Mouse (Mus musculus) ES-Bruce4 (cell line): Measurements from ENCODE around the gene Klhl8. TPM values are rescaled to one million over a fixed set of nuclear protein-coding genes. Genes with fewer than 3 reads are reported as not detected.
A peak's percentile ranks its signal among the peaks of the same experiment; 100 is the strongest.

Source experiments
- H3K27ac ChIP-seq: 2 replicates; pipeline ENCODE4 v1.5.1; 2012; ENCODE audit warnings: low read length, inconsistent platforms; ENCODE audit not compliant: insufficient read depth
- H3K27me3 ChIP-seq: 2 replicates; pipeline ENCODE4 v1.6.1; 2012; ENCODE audit warnings: mild to moderate bottlenecking, low read length, inconsistent platforms; ENCODE audit not compliant: control insufficient read depth, poor library complexity, insufficient read depth, severe bottlenecking
- H3K36me3 ChIP-seq: 2 replicates; pipeline ENCODE4 v1.6.1; 2012; ENCODE audit warnings: inconsistent platforms, mild to moderate bottlenecking, low read length, moderate library complexity; ENCODE audit not compliant: control insufficient read depth, poor library complexity, insufficient read depth, severe bottlenecking
- H3K4me1 ChIP-seq: one replicate; pipeline ENCODE4 v1.8.1; 2011; ENCODE audit warnings: low read length; ENCODE audit not compliant: control insufficient read depth, insufficient read depth
- H3K4me3 ChIP-seq: 2 replicates; pipeline ENCODE4 v1.5.1; 2011; ENCODE audit warnings: low read depth, mild to moderate bottlenecking, low read length
- H3K9ac ChIP-seq: 2 replicates; pipeline ENCODE4 v1.6.1; 2012; ENCODE audit warnings: low read depth, mild to moderate bottlenecking, inconsistent platforms; ENCODE audit not compliant: poor library complexity, severe bottlenecking
- H3K9me3 ChIP-seq: replicated peaks from 2 replicates; pipeline ENCODE4 v1.6.1; 2012; ENCODE audit warnings: mild to moderate bottlenecking, low read length, inconsistent platforms; ENCODE audit not compliant: control insufficient read depth, poor library complexity, insufficient read depth, severe bottlenecking
- CTCF ChIP-seq: IDR thresholded peaks from one replicate; pipeline ENCODE4 v1.8.1; 2011; ENCODE audit warnings: low read depth, low read length
- EP300 ChIP-seq: IDR thresholded peaks from 2 replicates; pipeline ENCODE4 v1.6.1; 2011; ENCODE audit warnings: low read depth, low read length; ENCODE audit not compliant: insufficient read depth
- POLR2A ChIP-seq: IDR thresholded peaks from one replicate; pipeline ENCODE4 v1.8.1; 2011; ENCODE audit warnings: low read length; ENCODE audit not compliant: insufficient read depth
- polyA plus RNA-seq: library from polyadenylated mRNA; stranded (reverse); fragments of >200 nt; gene quantifications from 2 replicates; pipeline ENCODE4 v1.2.4, GENCODE M21; 2011; ENCODE audit warnings: low read depth; ENCODE audit not compliant: missing spikeins, insufficient read depth, insufficient read length

The Klhl8 gene
- polyA plus RNA-seq, 1 experiment: 20.2 TPM

DNA sequence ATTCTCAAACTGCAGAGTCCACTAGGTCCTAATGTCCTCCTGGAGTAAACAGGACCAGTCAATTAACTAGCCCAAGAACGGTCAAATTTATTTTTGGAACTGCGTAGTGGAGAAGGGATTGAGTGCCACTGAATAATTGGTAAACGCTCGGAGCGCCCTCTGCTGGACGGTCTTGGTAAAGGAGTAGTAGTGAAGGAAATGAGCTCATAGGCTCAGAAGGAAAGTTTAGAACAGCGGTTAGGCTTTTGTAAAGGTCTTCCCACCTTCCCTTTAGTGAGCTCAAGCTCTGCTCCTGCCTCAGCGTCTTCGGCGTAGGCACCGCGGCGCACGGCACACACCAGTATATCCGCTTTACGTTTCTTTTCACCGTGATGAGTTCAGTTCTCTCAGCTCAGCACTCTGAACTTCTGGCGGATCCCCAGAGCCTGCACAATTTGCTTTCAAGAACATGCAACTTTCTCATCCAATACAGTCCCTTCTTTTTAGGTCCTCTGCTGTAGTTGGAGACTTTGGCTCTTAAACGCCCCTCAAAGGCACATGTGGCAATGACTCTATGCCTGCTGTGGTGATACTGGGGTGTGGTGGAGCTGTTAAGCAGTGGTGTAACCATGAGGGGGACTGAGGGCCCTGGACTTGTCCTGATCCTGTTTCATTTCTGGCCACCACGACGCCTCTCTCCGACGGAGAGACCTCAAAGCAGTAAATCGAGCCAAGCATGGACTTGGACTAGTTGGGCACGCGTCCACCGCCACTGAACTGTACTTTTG lies 16.6 kb upstream of the Klhl8 start:
- TF ChIP-seq POLR2A (no peak), CTCF (peak; percentile 30)
- Histone ChIP-seq H3K9me3 (peaks cover 19% of the 10 kb centered on the region), H3K27ac (peak overlapping the region; percentile 5; the same call in 1 of the 2 replicates), H3K4me1 (peaks cover 3% of the 10 kb centered on the region), H3K9ac (peak overlapping the region; percentile 34; the same call in 1 of the 2 replicates), H3K27me3 (no peaks in the 10 kb centered on the region), H3K36me3 (no peaks in the 10 kb centered on the region), H3K4me3 (peak overlapping the region; percentile 35)

DNA sequence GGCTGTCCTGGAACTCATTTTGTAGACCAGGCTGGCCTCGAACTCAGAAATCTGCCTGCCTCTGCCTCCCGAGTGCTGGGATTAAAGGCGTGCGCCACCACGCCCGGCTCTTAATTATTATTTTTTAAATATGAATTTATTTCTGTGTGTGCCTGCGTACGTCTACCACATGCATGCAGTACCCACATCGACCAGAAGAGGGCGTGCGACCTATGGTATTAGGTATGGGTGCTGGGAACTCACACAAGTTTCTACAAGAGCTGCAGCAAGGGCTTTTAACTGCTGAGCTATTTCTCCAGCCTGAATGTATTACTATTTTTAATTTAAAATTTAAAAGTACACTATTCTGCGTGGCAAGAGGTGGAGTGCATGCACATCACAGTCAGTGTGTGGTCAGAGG lies 15.3 kb upstream of the Klhl8 start:
- Histone ChIP-seq H3K9ac (no peak overlapping the region), H3K27ac (no peak overlapping the region), H3K4me1 (peaks cover 3% of the 10 kb centered on the region), H3K4me3 (no peak overlapping the region), H3K9me3 (peaks cover 14% of the 10 kb centered on the region), H3K36me3 (no peaks in the 10 kb centered on the region), H3K27me3 (no peaks in the 10 kb centered on the region)
- TF ChIP-seq EP300: no peak
- peak; percentile 64 for TF ChIP-seq CTCF
- no peak for TF ChIP-seq POLR2A

DNA sequence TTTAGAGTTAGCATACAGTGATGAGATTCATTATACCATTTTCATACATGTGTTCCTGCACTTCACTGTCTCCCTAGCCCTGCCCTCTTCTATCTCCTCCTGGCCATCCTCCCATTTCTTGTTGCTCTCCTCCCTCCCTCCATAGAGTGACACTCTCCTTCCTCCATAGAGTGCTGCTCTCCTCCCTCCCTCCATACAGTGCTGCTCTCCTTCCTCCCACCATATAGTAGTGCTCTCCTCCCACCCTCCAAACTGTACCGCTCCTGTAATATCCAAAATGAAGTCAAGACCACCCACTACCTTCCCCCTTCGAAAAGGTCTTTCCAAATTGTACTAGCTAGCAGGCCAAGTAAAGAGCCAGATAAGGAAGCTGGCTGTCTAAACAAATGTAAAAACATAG lies 12.7 kb upstream of the Klhl8 start:
- no peak overlapping the region for H3K27ac ChIP-seq
- no peaks in the 10 kb centered on the region for H3K36me3 ChIP-seq
- no peak overlapping the region for H3K4me3 ChIP-seq
- H3K9me3 ChIP-seq: no peaks in the 10 kb centered on the region
- TF ChIP-seq POLR2A (no peak), EP300 (no peak)
- H3K27me3 ChIP-seq: no peaks in the 10 kb centered on the region
- no peak overlapping the region for H3K9ac ChIP-seq
- peaks cover 3% of the 10 kb centered on the region for H3K4me1 ChIP-seq

DNA sequence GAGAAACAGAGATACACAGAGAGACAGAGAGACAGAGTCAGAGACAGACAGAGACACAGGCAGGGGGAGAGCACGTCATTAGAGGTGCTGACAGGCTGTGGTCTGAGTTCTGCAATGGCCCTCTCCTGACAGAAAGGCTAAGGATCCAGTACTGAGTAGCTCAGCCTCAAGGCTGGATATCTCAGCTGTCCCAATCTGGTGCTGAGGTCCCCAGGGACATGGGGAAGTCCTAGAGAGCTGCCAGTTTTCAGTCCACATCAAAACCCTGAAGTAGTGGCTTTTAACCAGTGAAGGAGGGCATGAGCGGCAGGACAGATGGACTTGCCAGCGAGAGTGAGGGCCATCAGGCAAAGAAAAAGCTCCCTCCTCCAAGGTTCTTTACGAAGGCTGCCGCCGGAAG lies 12.0 kb upstream of the Klhl8 start:
- Histone ChIP-seq H3K4me1 (peaks cover 3% of the 10 kb centered on the region), H3K36me3 (no peaks in the 10 kb centered on the region), H3K27me3 (no peaks in the 10 kb centered on the region), H3K9me3 (no peaks in the 10 kb centered on the region), H3K9ac (no peak overlapping the region), H3K4me3 (no peak overlapping the region), H3K27ac (no peak overlapping the region)
- TF ChIP-seq CTCF (no peak), EP300 (no peak), POLR2A (no peak)

DNA sequence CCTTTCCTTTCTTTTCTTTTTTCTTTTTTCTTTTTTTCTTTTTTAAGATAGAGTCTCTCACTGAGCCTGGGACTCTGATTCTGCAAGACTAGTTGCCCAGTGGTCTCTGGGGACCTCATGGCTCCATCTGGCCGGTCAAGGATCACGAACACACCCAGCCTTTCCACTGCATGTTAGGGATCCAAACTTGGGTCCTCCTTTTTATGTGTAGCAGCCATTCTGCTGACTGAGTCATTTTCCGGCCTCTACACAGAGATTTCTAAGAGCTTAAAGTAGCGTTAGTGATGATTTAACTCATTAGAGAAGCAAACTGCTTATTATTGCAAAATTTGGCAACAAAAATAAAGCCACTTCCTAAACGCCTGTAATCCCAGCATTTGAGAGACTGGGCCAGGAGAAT lies 11.4 kb upstream of the Klhl8 start:
- no peak overlapping the region for H3K9ac ChIP-seq
- H3K27ac ChIP-seq: no peak overlapping the region
- no peaks in the 10 kb centered on the region for H3K27me3 ChIP-seq
- no peaks in the 10 kb centered on the region for H3K4me1 ChIP-seq
- no peaks in the 10 kb centered on the region for H3K36me3 ChIP-seq
- H3K9me3 ChIP-seq: no peaks in the 10 kb centered on the region
- TF ChIP-seq POLR2A (no peak), CTCF (no peak), EP300 (no peak)
- no peak overlapping the region for H3K4me3 ChIP-seq

DNA sequence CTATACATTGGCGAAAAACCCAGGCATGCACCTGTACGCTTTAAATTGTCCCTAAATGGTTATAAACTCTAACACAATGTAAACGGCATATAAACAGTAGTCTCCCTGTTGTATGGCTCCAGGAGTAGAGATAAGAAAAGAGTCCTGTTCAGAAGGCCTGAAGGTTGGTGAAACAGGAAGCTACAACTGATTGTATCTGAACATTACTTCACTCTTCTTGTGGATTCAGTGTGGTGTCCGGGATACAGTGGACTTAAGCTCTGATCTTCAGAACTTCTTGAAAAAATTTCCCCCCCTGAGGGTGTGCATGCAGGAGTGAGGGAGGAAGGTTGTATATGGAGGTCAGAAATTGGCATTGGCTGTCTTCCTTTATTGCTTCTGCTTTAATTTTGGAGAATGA lies 8.4 kb upstream of the Klhl8 start:
- TF ChIP-seq EP300 (no peak), CTCF (no peak), POLR2A (no peak)
- no peaks in the 10 kb centered on the region for H3K9me3 ChIP-seq
- H3K9ac ChIP-seq: no peak overlapping the region
- no peaks in the 10 kb centered on the region for H3K36me3 ChIP-seq
- 0 out of 2 replicates have a peak, but pooled peaks cover 1% of the 10 kb centered on the region for H3K27me3 ChIP-seq
- no peak overlapping the region for H3K4me3 ChIP-seq
- H3K4me1 ChIP-seq: no peaks in the 10 kb centered on the region
- H3K27ac ChIP-seq: no peak overlapping the region
